Mouse (Mus musculus): ENCODE data around the gene Tmem28.

Gene Tmem28

GRCm38 (mm10) chrX:99820790-99821395 lies at the start of gene Tmem28:
Gene Tmem28, plus strand, starts transcription at chrX:99821021.
- DNase-seq, result no peak

GRCm38 (mm10) chrX:99780308-99780707 lies 40.5 kb upstream of the Tmem28 start:
- no peak for DNase-seq

- DNase-seq, result peak; percentile 19
Measured at GRCm38 (mm10) chrX:99808375-99808774, 12.4 kb upstream of the Tmem28 start.

- peak; percentile 54 for DNase-seq
Measured at GRCm38 (mm10) chrX:99819395-99819935, 1.4 kb upstream of the Tmem28 start.

- DNase-seq, result no peak
Measured at GRCm38 (mm10) chrX:99819936-99820789, 658 bp upstream of the Tmem28 start.

GRCm38 (mm10) chrX:99842090-99842489 lies 21.3 kb downstream of the Tmem28 start:
- no peak for DNase-seq

GRCm38 (mm10) chrX:99853261-99853741 lies 32.5 kb downstream of the Tmem28 start:
- DNase-seq, result peak; percentile 77

GRCm38 (mm10) chrX:99853834-99854233 lies 33.0 kb downstream of the Tmem28 start:
- no peak for DNase-seq

GRCm38 (mm10) chrX:99872228-99872627 lies 51.4 kb downstream of the Tmem28 start:
- DNase-seq, result no peak

- DNase-seq, result no peak
Measured at GRCm38 (mm10) chrX:99872632-99873201, 51.9 kb downstream of the Tmem28 start.

GRCm38 (mm10) chrX:99873259-99873919 lies 52.6 kb downstream of the Tmem28 start:
- no peak for DNase-seq

- DNase-seq, result no peak
Measured at GRCm38 (mm10) chrX:99873920-99874296, 53.1 kb downstream of the Tmem28 start.

- DNase-seq, result no peak
Measured at GRCm38 (mm10) chrX:99876781-99877180, 56.0 kb downstream of the Tmem28 start.

GRCm38 (mm10) chrX:99883396-99883795 lies 62.6 kb downstream of the Tmem28 start:
- DNase-seq, result no peak

Data from lung, postnatal 14 days (tissue).